Mouse (Mus musculus): ENCODE measurements around the gene Dclk2.
A peak's percentile ranks its signal among the peaks of the same experiment; 100 is the strongest.

Dclk2 gene

GRCm38 (mm10) chr3:86754595-86755557 lies 165.8 kb downstream of the Dclk2 start:
- DNase-seq: no peak

DNA sequence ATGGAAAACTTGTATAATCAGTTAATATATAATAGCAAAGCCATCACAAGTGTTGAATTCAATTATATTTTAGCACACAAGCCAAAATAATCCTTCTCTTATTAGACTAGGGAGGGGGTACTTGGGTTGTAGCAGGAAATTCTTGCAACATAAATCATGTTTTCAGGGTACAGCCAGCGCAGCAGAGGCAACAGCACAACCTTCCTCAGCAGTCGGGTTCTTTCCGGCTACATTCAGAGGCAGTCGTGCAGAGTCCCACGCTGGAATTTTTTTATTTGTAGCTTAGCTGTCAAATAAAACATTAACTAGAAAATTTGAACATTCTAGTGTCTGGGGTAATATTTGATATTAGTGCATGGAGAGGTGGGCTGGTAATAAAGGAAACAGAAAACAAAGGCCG lies 166.5 kb downstream of the Dclk2 start:
- DNase-seq: peak; percentile 28 to 65

DNA sequence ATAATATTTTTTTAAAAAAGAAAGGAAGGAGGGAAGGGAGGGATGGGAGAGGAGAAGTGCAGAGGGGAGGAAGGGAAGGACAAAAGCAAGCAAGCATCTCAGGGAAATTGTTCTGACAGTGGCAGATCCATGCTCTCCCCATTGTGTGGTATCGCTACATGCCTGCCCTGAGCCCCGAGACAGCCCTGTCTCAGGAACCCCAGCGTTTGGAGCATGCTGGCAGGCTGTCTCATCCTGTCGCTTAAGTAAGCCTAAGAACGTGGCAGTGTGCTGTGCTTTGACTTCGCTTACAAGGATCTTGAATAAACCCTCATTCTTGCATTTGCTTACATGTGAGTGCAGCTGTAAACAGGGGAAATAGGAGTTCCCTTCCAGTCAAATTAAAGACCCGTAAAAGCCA lies 170.0 kb downstream of the Dclk2 start:
- DNase-seq: no peak

GRCm38 (mm10) chr3:86745769-86746512 lies 174.7 kb downstream of the Dclk2 start:
- no peak for DNase-seq

- no peak for DNase-seq
These were observed 175.3 kb downstream of the Dclk2 start for GRCm38 (mm10) chr3:86745348-86745747.

DNA sequence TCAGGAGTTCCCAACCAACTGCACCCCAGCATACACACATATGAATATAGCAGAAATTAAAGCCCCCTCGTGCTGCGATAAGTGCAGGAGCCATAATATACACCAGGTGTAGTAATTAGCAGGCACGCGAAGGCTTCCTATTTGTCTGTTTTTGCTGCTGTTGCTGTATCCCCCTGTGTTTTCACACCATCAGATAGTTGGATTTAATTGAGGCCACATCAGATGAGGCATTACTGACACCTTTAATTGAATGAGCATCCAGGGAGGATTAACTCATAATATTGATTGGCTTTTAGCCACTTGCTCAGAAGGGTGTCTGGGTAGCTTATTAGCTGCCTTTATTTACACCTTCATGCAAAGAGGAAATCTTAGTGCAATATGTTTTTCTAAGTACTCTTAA lies 180.9 kb downstream of the Dclk2 start:
- no peak for DNase-seq

DNA sequence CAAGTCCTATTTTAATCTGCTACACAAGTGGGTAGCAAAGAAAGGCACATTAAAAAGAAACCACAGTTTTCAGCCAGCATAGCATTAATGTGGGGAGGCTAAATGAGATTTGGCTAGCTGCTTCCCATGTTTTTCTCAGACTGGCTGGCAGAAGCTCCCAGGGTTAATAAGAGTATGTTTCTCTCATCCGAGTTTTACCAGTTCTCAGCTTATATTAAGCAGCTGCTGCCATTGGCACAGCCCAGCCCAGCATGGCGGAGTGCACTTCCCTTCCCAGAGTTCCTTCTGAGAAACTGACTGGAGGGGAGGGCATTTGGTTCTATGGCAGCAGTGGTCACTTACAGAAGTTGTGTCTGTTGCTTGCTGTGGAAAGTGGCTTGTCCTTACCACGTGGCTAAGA lies 181.8 kb downstream of the Dclk2 start:
- no peak for DNase-seq

All from kidney, postnatal 25 days (tissue).